Mouse (Mus musculus) heart, postnatal 10 days (tissue): Measurements from ENCODE around the gene Dpyd. TPM values are rescaled to one million over a fixed set of nuclear protein-coding genes. Genes with fewer than 3 reads are reported as not detected.

Experiments
- DNase-seq, 2 experiments: peaks; one replicate each; pipeline ENCODE4 v3.0.0; 2021
- intact Hi-C: fragments of 180-260 bp; cut with DNase I; formaldehyde crosslinking; loops from one replicate; pipeline ENCODE4 v1.15.1; 2025
- total RNA-seq, 2 experiments: library from RNA; stranded (reverse); gene quantifications; 2 replicates each; pipeline ENCODE4 v1.2.3; 2021

Gene Dpyd
- 1 to 10 TPM; 4.7 to 4.9 TPM for total RNA-seq

DNA sequence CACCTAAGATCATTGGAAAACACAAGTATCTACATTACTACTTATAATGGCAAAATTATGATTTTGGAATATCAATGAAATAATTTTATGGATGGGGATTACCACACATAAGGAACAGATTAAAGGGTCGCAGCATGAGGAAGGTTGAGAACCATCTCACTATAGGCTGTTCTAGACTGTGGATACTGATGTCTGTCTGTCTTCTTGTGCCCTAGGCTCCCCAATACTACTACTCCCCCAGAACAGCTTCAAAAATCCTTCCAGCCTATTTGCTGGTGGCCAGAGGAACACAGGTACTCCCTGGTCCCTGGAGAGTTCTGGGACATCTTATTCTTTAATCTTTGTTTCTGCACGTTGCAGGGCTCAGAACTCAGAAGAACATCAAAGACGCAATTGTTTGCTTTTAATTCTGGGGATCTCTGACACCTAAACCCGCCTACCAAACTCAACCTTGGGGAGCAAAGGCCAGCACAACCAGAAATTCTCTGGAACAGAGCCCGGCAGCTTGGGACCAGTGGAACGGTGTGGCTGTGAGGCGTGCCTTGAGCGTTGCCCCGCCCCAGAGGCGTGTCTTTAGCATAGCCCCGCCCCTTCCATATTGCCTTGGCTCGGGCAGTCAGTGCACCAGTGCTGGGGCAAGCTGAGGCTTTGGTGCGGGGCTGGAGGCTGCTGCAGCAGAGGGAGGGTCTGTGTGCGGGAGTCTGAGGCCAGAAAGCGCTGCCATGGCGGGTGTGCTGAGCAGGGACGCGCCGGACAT lies at the start of gene Dpyd:
Gene Dpyd, plus strand, starts transcription at position 576 of the 757 bp plus-strand sequence.
- DNase-seq: peak; percentile 67 to 74
- intact Hi-C loops: no loop called here

DNA sequence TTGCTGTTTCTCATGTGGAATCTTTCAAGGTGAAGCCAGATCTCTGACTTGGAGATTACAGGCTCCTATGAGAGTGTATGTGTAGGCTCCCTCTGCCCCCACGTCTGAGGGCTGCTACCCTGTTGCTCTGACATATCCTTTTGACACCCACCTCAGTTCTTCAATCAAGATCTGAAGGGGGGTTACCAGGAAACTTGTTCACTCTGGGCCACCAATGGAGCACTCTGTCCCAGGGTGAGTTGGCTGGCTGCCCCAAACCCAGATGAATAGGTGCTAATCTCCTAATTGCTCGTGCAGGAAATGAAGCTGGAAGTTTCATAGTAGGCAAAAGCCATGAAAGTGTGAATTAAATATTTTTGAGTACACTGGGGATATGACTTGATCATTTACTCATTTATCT lies 24.3 kb upstream of the Dpyd start:
- no peak for DNase-seq
- intact Hi-C loops: no loop called here

DNA sequence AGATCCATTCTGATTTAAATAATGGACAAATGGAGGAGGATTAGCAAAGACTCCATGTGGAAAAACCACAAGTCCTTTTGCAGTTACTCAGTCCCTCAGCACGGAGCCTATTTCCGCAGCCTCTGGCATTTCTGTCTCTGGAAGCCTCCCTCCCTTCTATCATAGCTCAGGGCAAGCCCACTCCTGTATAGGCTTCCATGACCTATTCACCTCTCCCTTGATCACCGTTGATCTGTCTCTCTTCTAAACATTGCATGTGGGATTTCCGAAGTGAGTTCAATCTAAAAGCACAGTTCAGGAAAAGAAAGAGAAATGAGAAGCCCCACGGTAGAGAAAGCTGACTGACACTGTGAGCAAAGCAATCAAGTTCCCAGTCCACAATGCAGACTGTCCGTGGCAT lies 20.2 kb upstream of the Dpyd start:
- intact Hi-C loops: no loop called here
- DNase-seq: no peak

DNA sequence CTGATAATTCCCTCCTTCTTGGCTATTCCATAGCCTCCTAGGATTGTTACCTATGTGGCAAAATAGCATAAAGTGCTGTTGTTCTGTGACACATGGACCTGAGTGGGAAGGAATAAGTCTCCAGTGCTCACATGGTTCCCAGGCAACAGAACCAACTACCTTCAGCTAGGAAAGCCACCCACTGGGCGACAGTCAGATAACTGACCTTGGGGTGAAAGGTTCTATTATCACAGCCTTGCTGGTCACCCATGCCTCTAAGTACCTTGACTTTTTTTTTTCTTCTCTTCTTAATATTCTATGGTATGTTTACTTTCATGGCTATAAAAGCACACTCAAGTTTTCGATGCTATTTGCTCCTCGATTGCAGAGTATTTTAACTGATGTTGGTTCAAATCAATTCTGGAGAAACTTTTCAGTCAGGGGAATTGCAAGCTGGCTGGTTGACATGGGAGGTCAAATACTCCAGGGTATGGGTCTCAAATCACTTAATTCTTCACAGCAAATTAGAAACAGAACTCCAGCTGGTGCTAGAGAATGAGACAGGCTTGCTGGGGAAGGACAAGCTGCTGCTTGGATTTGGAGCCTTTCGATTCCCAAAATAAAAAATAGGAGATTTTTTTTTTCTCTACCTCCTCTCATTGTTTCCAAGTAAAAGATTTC lies 14.2 kb upstream of the Dpyd start:
- intact Hi-C loops: no loop called here

DNA sequence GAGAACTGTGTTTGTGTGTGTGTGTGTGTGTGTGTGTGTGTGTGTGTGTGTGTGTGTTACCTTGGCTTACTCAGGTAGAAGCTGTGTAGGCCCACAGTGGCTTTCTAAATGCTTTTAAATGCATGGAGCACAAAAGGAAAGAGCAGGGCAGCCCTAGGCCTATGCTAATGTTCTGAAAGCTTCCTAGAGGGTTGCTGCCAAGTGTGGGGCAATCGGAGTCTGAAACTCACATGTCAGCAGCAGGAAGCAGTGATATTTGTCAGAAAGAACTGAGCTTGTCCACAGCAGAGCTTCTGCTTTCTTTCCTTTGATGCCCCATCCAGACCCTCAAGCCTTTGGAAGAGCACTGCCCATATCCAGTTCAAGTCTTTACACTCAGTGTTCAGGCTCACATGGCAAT lies 4.3 kb upstream of the Dpyd start:
- intact Hi-C loops: no loop called here

More for the DNA sequence above, 14.2 kb upstream of the Dpyd start:
- DNase-seq: no peak

DNA sequence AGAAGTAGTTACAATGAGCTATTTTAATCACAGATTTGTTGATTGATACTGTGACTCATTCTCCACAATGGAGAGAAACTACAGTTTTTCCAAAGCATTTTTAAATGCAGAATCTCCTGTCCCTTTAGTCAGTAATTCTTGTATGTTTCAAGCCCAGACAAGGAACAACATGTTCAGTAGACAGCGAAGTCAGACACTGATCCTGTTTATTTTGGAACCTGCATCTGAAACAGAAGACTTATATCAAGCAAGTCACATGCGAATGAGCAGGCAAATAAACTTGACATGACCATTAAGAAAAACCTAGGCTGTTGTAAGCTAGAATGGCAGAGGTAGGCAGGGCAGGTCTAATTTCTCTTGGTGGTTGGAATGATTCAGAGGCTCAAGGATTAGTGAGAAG lies 2.0 kb upstream of the Dpyd start:
- intact Hi-C loops: no loop called here
- DNase-seq: no peak

More for the DNA sequence above, 4.3 kb upstream of the Dpyd start:
- no peak for DNase-seq

DNA sequence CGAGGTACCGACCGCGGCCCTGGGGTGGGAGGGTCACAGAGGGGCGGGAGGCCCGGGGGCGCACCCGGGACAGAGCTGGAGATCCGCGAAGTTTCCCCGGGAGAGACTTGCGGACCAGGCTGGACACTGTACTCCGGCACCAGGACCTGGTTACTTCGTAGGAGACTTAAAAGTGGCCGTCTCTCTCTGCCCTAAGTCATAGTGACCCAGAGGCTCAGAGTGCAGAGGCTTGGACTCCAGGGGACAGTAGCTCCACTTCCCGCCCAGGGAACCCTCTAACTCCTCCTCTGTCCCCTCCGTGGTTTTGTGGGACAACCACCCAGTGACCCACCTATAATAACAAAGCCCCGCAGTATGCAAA lies 362 bp downstream of the Dpyd start:
- peak in 1 of 2 experiments; percentile 23 for DNase-seq
- intact Hi-C loops: no loop called here

DNA sequence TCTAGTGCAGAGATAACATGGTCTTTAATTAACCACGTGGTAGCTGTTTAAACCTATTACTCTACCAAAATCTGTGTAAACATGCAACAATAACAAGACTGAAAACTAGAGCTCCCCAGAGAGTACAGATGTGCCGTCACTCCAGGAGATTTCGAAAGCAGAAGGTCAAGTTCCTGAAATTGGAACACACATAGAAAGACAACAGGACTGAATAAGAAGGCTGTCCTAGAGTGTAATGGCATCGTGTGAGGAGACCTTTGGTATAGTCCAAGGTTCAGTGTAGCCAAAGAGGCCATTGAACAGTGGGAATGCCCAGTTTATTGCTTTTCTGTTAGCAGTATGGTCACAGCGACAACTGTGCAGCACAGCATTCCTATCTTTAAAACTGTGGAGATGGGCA lies 4.8 kb downstream of the Dpyd start:
- DNase-seq: no peak
- intact Hi-C loops: no loop called here

DNA sequence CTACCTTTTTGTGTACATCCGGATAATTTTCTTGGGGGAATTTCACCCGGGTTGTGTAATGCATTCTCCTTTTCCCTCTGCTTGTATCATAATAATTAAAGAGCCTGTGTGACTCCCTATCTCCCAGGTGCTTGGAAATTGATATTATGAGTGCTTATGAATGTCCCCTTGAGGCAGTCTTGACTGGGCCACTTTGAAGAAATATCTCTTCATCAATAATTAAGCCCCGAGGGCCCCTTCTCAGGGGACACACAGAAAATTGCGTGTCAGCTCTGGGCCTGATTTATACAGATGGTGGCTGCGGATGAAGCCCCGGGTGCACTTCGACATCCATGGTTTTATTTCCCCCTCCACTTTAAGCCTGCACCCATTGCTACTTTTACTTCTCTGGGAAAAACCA lies 8.3 kb downstream of the Dpyd start:
- no peak for DNase-seq
- intact Hi-C loops: no loop called here

DNA sequence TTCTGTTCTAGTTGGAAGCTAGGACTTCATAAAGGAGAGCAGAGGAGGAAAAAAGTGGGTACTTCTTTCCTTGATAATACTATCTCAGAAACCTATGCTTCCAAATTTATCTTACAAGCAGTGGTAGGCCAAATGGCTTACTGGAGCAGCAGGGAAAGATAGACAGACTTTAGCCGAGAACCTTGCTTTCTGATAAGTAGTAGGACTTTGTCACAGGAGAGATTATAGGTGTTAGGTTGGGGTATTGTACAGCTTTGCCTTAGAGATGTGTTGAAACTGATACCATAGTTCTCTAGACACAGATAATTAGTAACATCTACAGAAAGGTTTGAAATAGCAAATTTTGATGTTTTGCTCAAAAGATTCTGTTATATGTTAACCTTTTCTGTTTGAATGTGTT lies 28.6 kb downstream of the Dpyd start:
- no peak for DNase-seq
- intact Hi-C loops: no loop called here

DNA sequence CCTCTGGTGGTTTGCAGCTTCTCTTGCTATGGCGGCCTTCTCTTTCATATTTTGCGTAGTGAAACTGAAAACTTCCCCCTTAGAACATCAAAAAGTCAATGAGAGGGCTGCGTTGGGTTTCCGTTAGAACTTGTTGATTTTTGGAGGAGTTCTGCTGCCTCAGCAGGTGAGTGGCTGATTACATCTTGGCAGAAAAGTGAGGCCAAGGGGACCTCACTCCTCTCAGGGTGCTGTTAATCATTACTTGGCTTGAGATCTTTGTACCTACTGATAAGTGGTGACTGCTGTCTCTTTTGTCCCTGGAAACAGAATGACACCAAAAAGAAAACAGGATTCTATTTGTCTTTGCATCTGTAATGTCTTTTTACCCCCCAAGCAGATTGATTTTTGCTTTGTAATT lies 32.9 kb downstream of the Dpyd start:
- no peak for DNase-seq
- intact Hi-C loops: no loop called here

DNA sequence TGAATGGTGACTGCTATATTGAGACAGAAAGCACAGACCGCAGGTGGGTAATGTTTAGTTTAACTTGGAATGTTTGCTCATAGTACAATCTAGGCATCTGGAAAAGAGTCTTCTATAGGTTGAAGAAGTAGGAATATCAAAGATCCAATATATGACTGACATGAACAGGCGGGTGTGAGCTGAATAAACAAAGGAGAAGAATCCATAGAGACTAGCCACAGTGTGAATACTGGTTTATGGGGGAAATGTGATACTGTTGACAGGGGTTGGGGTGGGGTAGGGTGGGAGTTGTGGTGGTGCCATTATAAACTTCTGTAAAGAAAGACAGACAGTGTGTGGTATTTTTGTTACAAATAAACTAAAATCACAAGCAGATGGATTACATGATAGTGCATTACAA lies 33.8 kb downstream of the Dpyd start:
- no peak for DNase-seq
- intact Hi-C loops: no loop called here

DNA sequence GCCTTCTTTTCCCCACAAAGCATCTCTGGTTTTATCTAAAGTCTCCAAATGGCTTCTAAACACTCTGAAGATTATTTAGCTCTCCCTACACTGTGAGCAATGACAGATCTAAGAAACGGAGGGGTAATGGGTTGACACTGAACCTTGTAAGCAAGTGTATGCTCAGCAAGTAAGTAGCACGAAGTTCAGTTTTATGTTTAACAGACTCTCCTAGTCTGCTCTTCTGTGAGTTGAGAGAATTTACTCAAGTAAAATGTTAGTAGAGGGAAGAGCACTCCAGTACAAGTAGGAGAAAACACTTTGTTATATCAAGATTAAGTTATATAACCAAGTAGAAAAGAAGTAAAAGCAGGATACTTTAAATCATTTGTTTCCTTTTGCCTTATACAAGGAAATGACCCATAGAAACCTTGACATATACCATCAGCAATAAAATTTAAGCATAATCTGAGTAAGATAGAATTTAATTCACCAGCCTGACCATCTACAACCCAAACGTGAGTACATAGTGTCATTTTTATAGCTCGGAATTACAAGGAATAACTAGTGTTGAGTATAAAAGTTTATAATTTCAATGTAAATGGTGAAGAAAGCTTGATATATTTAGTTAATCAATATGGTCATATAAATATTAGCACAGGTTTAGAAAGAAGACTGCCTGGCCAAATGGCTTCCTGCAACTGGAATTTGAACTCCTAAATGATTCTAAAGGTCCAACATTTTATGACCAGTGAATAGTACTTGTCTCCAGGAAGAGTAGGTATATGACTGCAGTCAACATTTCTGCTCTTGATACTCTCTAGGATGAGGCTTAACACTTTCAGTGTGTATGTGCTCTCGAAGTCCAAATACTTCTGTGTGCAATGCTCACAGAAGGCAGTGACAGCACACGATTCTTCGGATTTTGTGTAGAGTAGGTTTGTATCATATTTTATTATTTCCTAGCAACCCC lies 40.0 kb downstream of the Dpyd start:
- intact Hi-C loops: no loop called here
- DNase-seq: no peak

DNA sequence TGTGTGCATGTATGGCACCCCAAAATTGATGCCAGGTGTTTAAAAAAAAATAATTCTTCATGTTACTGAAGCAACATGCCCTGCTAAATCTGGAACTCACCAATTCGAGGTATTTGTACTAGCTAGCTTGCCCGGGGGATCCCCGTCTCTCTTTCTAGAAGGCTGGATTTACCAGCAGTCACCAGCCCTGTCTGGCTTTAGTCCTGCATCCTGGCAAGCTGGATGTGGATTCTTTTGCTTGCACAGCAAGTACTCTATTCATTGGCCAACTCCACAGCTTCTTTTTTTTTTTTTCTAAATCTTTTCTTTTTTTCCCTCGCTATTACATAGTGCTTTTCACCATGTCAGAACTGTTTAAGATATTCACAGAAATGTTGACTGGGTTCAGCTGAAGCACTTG lies 46.8 kb downstream of the Dpyd start:
- DNase-seq: no peak
- intact Hi-C loops: no loop called here

DNA sequence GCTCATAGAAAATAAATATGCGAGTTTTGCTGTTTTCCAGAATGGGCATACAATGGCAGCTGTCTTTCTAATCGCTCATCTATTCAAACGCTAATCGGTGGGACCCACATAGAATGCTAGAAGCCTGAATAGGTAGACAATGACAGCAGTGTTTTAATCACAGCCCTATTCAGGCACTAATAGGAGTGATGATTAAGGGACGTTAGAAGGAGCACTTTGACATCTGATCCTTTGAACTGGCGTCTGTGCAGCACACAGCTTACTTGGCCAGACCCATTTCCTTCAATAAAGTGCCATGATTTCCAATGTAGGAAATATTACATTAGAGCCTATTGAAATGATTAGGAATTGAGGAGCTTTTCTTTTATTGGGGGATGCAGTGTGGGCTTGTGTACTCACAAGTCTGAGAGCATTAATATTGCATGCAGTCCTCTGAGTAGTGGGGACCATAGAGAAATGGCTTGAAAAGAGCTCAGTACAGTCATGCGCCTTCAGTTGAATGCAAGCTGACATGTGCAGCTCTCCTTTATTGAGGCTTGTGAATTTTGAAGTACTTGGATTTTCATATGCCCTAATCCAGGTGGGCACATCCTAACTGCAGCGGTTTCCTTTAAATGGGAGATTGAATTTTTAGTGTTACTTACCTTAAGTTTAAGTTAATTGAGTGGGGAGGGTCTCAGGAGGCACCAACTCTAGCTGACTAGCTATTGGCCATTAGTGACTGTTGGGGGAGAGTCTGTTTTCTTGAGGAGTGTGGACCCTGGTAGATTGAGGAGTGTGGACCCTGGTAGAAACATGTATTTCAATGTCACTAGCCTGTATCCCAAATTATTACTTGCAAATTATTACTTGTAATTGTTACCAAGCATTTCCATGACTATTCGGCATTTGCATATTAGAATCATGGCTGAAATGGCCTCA lies 64.8 kb downstream of the Dpyd start:
- intact Hi-C loops: no loop called here
- no peak for DNase-seq

DNA sequence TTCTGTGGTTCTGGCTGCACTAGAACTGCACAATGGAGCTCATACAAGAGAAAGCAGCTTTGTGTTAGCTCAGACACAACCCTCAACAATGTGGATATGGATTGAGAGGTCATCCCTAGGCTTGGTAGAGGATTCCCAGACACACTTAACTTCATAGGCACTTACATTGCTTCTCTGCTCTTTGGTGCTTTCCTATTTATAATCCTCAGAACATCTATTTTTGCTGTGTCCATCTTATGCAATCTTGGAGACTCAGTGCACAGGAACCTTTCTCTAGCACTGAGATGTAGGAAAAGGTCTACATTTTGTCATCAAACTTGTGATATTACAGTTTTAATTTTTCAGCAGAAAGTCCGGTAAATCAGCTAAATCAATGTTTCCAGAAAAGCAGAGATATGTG lies 67.8 kb downstream of the Dpyd start:
- intact Hi-C loops: no loop called here
- no peak for DNase-seq

DNA sequence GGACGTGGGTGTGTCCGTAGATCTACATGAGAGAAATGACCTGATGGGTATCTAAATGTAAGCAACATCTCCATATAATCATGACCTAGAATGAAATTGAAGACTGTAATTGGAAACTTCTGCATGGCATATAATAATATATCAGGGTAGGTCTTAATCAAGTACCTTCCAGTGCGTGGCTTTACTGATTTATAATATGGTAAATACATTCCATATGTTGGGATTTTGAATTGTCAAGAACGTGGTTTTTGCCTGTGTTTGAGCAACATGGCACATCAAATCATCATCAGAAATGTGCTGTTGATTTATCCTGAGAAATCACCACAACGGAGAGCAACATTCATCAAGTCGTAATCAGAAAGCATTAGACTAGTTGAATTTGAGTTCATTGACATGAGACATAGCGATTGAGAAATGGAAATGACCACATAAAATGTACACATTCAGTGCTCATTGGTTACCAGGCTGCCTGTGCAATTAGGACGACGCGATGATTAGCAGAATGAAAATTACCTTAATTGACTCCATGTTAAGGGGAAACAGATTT lies 84.2 kb downstream of the Dpyd start:
- no peak for DNase-seq
- intact Hi-C loops: no loop called here

DNA sequence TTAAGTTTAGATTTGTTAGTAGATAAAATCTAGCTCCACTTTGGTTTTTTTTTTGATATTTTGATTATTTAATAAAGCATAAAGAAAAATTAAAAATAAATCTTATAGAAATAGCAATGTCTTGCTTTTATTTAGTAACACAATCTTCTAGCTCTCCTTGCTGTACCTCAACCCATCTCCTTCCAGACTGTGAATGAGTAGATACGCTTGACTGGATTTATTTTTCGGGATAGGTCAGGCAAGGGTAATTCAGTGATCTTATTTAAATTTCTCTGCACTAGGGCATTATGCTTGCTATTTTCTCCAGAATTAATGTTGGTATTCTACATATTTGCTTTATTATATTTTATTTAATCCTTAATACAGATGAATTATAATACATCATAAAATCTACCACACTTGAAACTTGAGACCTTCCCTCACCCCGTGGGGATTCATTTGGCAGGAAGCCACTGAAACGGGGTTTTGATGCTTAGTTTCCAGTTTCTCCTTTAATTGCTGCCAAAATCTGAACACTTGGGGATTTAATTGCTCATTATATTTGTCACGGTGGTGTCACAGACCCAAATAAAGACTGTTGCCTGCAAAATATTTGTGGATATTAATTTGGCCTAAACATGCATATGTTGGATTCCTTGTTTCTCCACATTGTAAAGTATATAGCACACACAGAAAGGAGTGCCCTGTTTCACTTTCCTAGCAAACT lies 102.2 kb downstream of the Dpyd start:
- intact Hi-C loops: no loop called here
- peak; percentile 1 to 2 for DNase-seq

DNA sequence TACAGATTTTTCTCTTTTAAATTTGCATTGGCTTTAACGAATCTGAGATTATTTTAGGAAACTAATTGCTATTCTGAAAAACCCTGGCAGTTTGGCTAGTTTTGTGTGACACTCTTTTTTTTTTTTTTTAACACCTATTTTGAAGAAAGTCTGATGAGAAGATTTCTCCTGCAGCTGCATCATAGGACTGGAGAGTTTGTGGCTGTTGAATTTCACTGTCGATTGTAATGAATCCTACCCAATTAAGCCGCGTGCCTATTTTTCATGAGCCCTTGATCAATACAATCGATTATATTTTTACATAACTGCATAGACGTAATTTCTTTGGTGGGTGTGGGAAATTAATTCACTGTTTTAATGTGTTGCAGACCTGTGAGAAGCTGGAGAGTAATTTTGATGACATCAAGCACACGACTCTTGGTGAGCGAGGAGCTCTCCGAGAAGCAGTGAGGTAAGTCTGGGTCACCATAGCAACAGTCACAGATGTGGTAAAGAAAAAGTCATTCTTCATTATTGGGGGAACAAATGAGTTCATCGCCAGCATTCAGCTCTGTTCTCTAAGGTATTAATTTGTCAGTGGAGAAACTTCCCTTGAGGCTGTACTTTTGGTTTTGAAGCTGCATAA lies 112.3 kb downstream of the Dpyd start:
- intact Hi-C loops: no loop called here
- DNase-seq: no peak
